Mouse (Mus musculus) cerebellum, adult 2 months (tissue): Measurements from ENCODE around the gene Pparg.

Experiments
- CTCF ChIP-seq: fragments of 200-500 bp; IDR thresholded peaks from 2 replicates; pipeline ENCODE4 v1.5.1; 2011; ENCODE audit warnings: low read depth, mild to moderate bottlenecking, control low read depth, low read length, moderate library complexity, borderline replicate concordance; ENCODE audit not compliant: insufficient read depth
- POLR2A ChIP-seq: fragments of 200-500 bp; IDR thresholded peaks from 2 replicates; pipeline ENCODE4 v1.6.1; 2011; ENCODE audit warnings: low read length, control low read depth, borderline replicate concordance; ENCODE audit not compliant: insufficient read depth

DNA sequence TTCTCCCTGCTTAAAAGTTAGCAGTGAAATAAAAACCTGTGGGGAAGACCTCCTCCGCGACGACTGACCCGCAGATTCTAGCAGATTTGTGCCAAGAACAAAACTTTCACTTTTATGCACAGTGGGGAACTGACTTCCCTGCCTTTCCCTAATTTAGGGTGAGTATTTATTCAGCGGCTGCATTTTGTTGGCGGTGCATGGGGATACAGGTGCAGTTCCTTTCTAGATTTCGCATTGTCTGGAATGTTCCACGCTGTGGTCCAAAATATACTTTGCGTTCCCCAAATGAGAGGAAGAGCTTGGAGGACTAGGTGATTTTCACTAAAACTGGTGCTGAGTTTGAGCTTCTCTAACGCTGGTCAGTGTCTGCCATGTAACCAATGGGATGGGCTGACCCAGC is 16.6 kb upstream of the Pparg start:
- TF ChIP-seq CTCF (no peak), POLR2A (no peak)
